In the genomic region with DNA sequence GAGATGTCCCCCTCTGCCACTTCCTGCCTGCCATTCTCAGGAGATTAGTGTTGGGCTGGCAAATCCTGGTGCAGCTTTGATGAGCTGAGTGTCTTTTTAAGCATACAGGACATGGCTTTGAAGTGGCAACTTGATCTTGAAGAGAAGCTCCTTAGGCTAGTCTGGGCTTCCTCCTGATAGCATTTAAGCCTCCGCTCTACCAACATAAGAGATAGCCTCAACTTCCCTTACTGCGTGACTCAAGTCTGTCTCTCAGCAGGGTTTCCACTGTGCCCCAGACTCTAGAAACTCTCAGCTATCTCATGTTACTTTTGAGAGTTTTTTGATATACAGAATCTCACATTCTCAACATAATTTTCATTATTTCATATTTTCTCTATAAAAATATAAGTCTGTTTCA, we compare ENCODE assay signal across 31 mouse cellular contexts.
"Had no signal": no experiment of that assay in that cellular context is flagged by ENCODE, and none has a peak within 500 bp of the region (broad histone marks: within the 10 kb centered on the region; RNA-seq: fewer than 3 reads in every experiment).

No protein-coding gene starts in this region.

- H3K9ac ChIP-seq: limb, embryonic 12.5 days; limb, embryonic 13.5 days; limb, embryonic 15.5 days; liver, embryonic 12.5 days; liver, embryonic 13.5 days; liver, embryonic 14.5 days; liver, embryonic 15.5 days; liver, postnatal 0 days; lung, embryonic 14.5 days; lung, embryonic 15.5 days; midbrain, embryonic 12.5 days; midbrain, embryonic 13.5 days; midbrain, embryonic 15.5 days; neural tube, embryonic 12.5 days had no signal

- H3K36me3 ChIP-seq: limb, embryonic 10.5 days; limb, embryonic 12.5 days; limb, embryonic 13.5 days; limb, embryonic 15.5 days; liver, embryonic 12.5 days; liver, embryonic 13.5 days; liver, embryonic 15.5 days; lung, embryonic 15.5 days; midbrain, embryonic 10.5 days; midbrain, embryonic 12.5 days; midbrain, embryonic 13.5 days; midbrain, embryonic 15.5 days; neural tube, embryonic 12.5 days had no signal

- H3K9me3 ChIP-seq: limb, embryonic 10.5 days; limb, embryonic 12.5 days; limb, embryonic 13.5 days; limb, embryonic 15.5 days; liver, embryonic 12.5 days; liver, embryonic 13.5 days; liver, embryonic 15.5 days; lung, embryonic 15.5 days; megakaryocyte, embryonic 14.5 days; midbrain, embryonic 10.5 days; midbrain, embryonic 12.5 days; midbrain, embryonic 13.5 days; midbrain, embryonic 15.5 days; neural tube, embryonic 12.5 days had no signal

- DNase-seq: left cerebral cortex, postnatal 4 days; liver; liver, embryonic 13.5 days; liver, postnatal 0 days; lung, adult 18-20 months; lung, adult 2 months; lung, embryonic 14.5 days; lung, postnatal 10 days; lung, postnatal 14 days; lung, postnatal 36 days; lung, postnatal 4 days; midbrain, embryonic 14.5 days had no signal

- H3K27me3 ChIP-seq: limb, embryonic 12.5 days; limb, embryonic 13.5 days; limb, embryonic 15.5 days; liver, embryonic 12.5 days; liver, embryonic 13.5 days; liver, embryonic 15.5 days; lung, embryonic 15.5 days; megakaryocyte, embryonic 14.5 days; midbrain, embryonic 12.5 days; midbrain, embryonic 13.5 days; midbrain, embryonic 15.5 days; neural tube, embryonic 12.5 days had no signal

- H3K4me3 ChIP-seq: limb, embryonic 10.5 days; limb, embryonic 12.5 days; limb, embryonic 13.5 days; limb, embryonic 15.5 days; liver, embryonic 12.5 days; liver, embryonic 13.5 days; liver, embryonic 15.5 days; lung, embryonic 15.5 days; megakaryocyte, embryonic 14.5 days; midbrain, embryonic 10.5 days; midbrain, embryonic 12.5 days; midbrain, embryonic 13.5 days; midbrain, embryonic 15.5 days; myocyte; neural tube, embryonic 12.5 days had no signal

- ATAC-seq: liver, embryonic 12.5 days; liver, postnatal 0 days; midbrain, embryonic 13.5 days; midbrain, embryonic 15.5 days; midbrain, embryonic 16.5 days had no signal

- H3K27ac ChIP-seq: limb, embryonic 10.5 days; limb, embryonic 12.5 days; limb, embryonic 13.5 days; limb, embryonic 15.5 days; liver, embryonic 12.5 days; liver, embryonic 13.5 days; liver, embryonic 14.5 days; liver, embryonic 15.5 days; lung, embryonic 15.5 days; macrophage; midbrain, embryonic 10.5 days; midbrain, embryonic 12.5 days; midbrain, embryonic 13.5 days; midbrain, embryonic 15.5 days; neural tube, embryonic 12.5 days had no signal

- H3K4me2 ChIP-seq: limb, embryonic 12.5 days; limb, embryonic 13.5 days; limb, embryonic 15.5 days; liver, embryonic 11.5 days; liver, embryonic 12.5 days; liver, embryonic 13.5 days; liver, embryonic 15.5 days; lung, embryonic 14.5 days; lung, embryonic 15.5 days; midbrain, embryonic 11.5 days; midbrain, embryonic 12.5 days; midbrain, embryonic 13.5 days; midbrain, embryonic 15.5 days; neural tube, embryonic 12.5 days had no signal

- H3K4me1 ChIP-seq: limb, embryonic 10.5 days; limb, embryonic 15.5 days; lung, embryonic 15.5 days; midbrain, embryonic 12.5 days; midbrain, embryonic 15.5 days; neural tube, embryonic 12.5 days had no signal
